Mouse (Mus musculus): ENCODE results near the gene Fam240a. TPM values are rescaled to one million over a fixed set of nuclear protein-coding genes. Genes with fewer than 3 reads are reported as not detected.

Gene Fam240a
- total and polyA plus RNA-seq, 3 experiments = not detected

- H3K79me2 ChIP-seq (ENCODE audit: control insufficient read depth, insufficient read depth, low read length, poor library complexity) = no peaks in the 10 kb centered on the region
- H3K9me3 ChIP-seq (replicated peaks; ENCODE audit: insufficient read depth, low read length) = no peaks in the 10 kb centered on the region
- H3K27me3 ChIP-seq (ENCODE audit: control insufficient read depth in 1 of 2, insufficient read depth in 2 of 2, low read length in 2 of 2) = no peaks in the 10 kb centered on the region
- no peak for DNase-seq (ENCODE audit: low read depth, low spot score)
- H3K9ac ChIP-seq (ENCODE audit: control insufficient read depth, low read depth, low read length, poor library complexity, severe bottlenecking) = no peak overlapping the region
- H3K4me3 ChIP-seq (ENCODE audit: control insufficient read depth in 1 of 2, insufficient read depth in 1 of 2, low read depth in 2 of 2, low read length in 2 of 2) = no peak overlapping the region
- no peak overlapping the region for H3K27ac ChIP-seq (ENCODE audit: control insufficient read depth, low read depth, low read length)
- TF ChIP-seq TAL1 (IDR thresholded peaks at IDR 0.05; ENCODE audit: low read length) = no peak
- no peak for TF ChIP-seq MAX (IDR thresholded peaks at IDR 0.05; ENCODE audit: low read length)
- no peak for TF ChIP-seq MYB (IDR thresholded peaks at IDR 0.05; ENCODE audit: low read depth, low read length)
- no peak for TF ChIP-seq MYC (IDR thresholded peaks at IDR 0.05; ENCODE audit: low read depth, low read length)
- no peak for TF ChIP-seq ETS1 (IDR thresholded peaks at IDR 0.05; ENCODE audit: low read depth, low read length)
- TF ChIP-seq CTCF (IDR thresholded peaks at IDR 0.05 in 2 of 3, conservative IDR thresholded peaks at IDR 0.05 in 1 of 3; ENCODE audit: control insufficient read depth in 1 of 3, insufficient read depth in 1 of 3, low read depth in 2 of 3, low read length in 3 of 3, poor library complexity in 1 of 3, severe bottlenecking in 1 of 3) = no peak
- no peak for TF ChIP-seq ZMIZ1 (IDR thresholded peaks at IDR 0.05; ENCODE audit: low read depth, low read length)
- TF ChIP-seq SIN3A (IDR thresholded peaks at IDR 0.05; ENCODE audit: low read length) = no peak
- TF ChIP-seq UBTF (IDR thresholded peaks at IDR 0.05; ENCODE audit: borderline replicate concordance, insufficient read depth, low read depth, low read length) = no peak
- no peak for TF ChIP-seq MAFK (IDR thresholded peaks at IDR 0.05; ENCODE audit: borderline replicate concordance, low read depth, low read length)
- TF ChIP-seq SMC3 (IDR thresholded peaks at IDR 0.05; ENCODE audit: low read depth, low read length) = no peak
- no peak for TF ChIP-seq KAT2A (conservative IDR thresholded peaks at IDR 0.05; ENCODE audit: low read depth, low read length)
- TF ChIP-seq GATA1 (IDR thresholded peaks at IDR 0.05; ENCODE audit: low read depth, low read length) = no peak
- TF ChIP-seq GABPA (IDR thresholded peaks at IDR 0.05; ENCODE audit: low read depth, low read length) = no peak
- no peak for TF ChIP-seq MEF2A (IDR thresholded peaks at IDR 0.05; ENCODE audit: extremely low read depth, insufficient replicate concordance, low read depth, low read length, poor library complexity, severe bottlenecking)
- H3K4me1 ChIP-seq (ENCODE audit: control insufficient read depth in 1 of 2, insufficient read depth in 2 of 2, low read length in 2 of 2) = no peaks in the 10 kb centered on the region
- H3K36me3 ChIP-seq (ENCODE audit: control insufficient read depth in 1 of 2, insufficient read depth in 2 of 2, low read length in 2 of 2) = no peaks in the 10 kb centered on the region
These were observed 20.7 kb downstream of the Fam240a start for GRCm38 (mm10) chr9:110895994-110896393.

- Histone ChIP-seq H3K36me3 (ENCODE audit: control insufficient read depth in 1 of 2, insufficient read depth in 2 of 2, low read length in 2 of 2) (no peaks in the 10 kb centered on the region), H3K27me3 (ENCODE audit: control insufficient read depth in 1 of 2, insufficient read depth in 2 of 2, low read length in 2 of 2) (no peaks in the 10 kb centered on the region), H3K9me3 (replicated peaks; ENCODE audit: insufficient read depth, low read length) (no peaks in the 10 kb centered on the region), H3K27ac (ENCODE audit: control insufficient read depth, low read depth, low read length) (no peak overlapping the region), H3K79me2 (ENCODE audit: control insufficient read depth, insufficient read depth, low read length, poor library complexity) (no peaks in the 10 kb centered on the region), H3K4me3 (ENCODE audit: control insufficient read depth in 1 of 2, insufficient read depth in 1 of 2, low read depth in 2 of 2, low read length in 2 of 2) (no peak overlapping the region), H3K9ac (ENCODE audit: control insufficient read depth, low read depth, low read length, poor library complexity, severe bottlenecking) (no peak overlapping the region), H3K4me1 (ENCODE audit: control insufficient read depth in 1 of 2, insufficient read depth in 2 of 2, low read length in 2 of 2) (no peaks in the 10 kb centered on the region)
- TF ChIP-seq ETS1 (IDR thresholded peaks at IDR 0.05; ENCODE audit: low read depth, low read length) (no peak), CTCF (IDR thresholded peaks at IDR 0.05 in 2 of 3, conservative IDR thresholded peaks at IDR 0.05 in 1 of 3; ENCODE audit: control insufficient read depth in 1 of 3, insufficient read depth in 1 of 3, low read depth in 2 of 3, low read length in 3 of 3, poor library complexity in 1 of 3, severe bottlenecking in 1 of 3) (no peak), ZC3H11A (IDR thresholded peaks at IDR 0.05; ENCODE audit: low read depth, low read length) (no peak), CHD2 (IDR thresholded peaks at IDR 0.05; ENCODE audit: low read length) (no peak), GABPA (IDR thresholded peaks at IDR 0.05; ENCODE audit: low read depth, low read length) (no peak), MXI1 (IDR thresholded peaks at IDR 0.05; ENCODE audit: low read depth, low read length) (no peak), SIN3A (IDR thresholded peaks at IDR 0.05; ENCODE audit: low read length) (no peak), TCF12 (IDR thresholded peaks at IDR 0.05; ENCODE audit: low read depth, low read length) (no peak), HCFC1 (IDR thresholded peaks at IDR 0.05; ENCODE audit: low read depth, low read length) (no peak), MEF2A (IDR thresholded peaks at IDR 0.05; ENCODE audit: extremely low read depth, insufficient replicate concordance, low read depth, low read length, poor library complexity, severe bottlenecking) (no peak), POLR2AphosphoS2 (IDR thresholded peaks at IDR 0.05; ENCODE audit: low read length) (no peak), EP300 (IDR thresholded peaks at IDR 0.05; ENCODE audit: low read depth in 1 of 2, low read length in 2 of 2) (no peak)
- DNase-seq (ENCODE audit: low read depth, low spot score) = no peak
These were observed 21.2 kb downstream of the Fam240a start for GRCm38 (mm10) chr9:110895507-110895906.

Data from MEL (cell line).